Mouse (Mus musculus): ENCODE data around the gene Tgfbr3l. TPM values are rescaled to one million over a fixed set of nuclear protein-coding genes. Genes with fewer than 3 reads are reported as not detected.
A peak's percentile ranks its signal among the peaks of the same experiment; 100 is the strongest.

Gene Tgfbr3l
- polyA plus RNA-seq, 1 experiment from 2014 or later = 4.9 TPM

GRCm38 (mm10) chr8:4256911-4257310 is 8.9 kb downstream of the Tgfbr3l start:
- no peak for ATAC-seq (ENCODE audit: insufficient read depth, low FRiP score)
- Histone ChIP-seq H3K36me3 (ENCODE audit: control insufficient read depth, insufficient read depth, low read length) (peaks cover 9% of the 10 kb centered on the region), H3K4me1 (ENCODE audit: control insufficient read depth, insufficient read depth, low read length) (peaks cover 26% of the 10 kb centered on the region), H3K27me3 (ENCODE audit: control insufficient read depth, insufficient read depth, low read length) (no peaks in the 10 kb centered on the region), H3K9ac (ENCODE audit: low read length) (peak overlapping the region; percentile 80), H3K4me2 (ENCODE audit: low read depth, low read length) (no peak overlapping the region), H3K27ac (ENCODE audit: low read length) (peak overlapping the region; percentile 78), H3K9me3 (replicated peaks; ENCODE audit: control insufficient read depth, low read length) (no peaks in the 10 kb centered on the region), H3K4me3 (replicated peaks; ENCODE audit: low read length) (no peak overlapping the region)
- 46% methylated on average over 4 of the region's 4 CpGs for WGBS

DNA sequence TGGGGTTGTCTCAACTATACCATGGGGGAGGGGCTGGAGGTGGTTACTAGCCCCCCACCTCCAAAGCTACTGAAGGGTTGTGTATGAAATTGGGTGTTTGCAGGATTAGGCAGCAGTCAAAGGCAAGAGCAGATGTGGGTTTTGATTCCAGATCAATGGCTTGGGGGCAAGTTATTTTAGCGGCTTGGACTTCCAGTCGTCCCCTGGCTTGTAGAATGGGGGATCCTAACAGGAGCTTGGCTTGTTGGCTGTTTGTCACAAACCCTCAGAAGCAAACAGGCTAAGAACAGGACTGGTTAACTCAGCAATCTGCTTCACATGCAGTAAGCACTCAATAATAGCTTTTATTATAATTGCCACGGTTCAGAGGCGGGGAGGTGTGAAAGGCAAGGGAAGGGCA is 9.3 kb downstream of the Tgfbr3l start:
- Histone ChIP-seq H3K9ac (ENCODE audit: low read length) (peak overlapping the region; percentile 80), H3K4me1 (ENCODE audit: control insufficient read depth, insufficient read depth, low read length) (peaks cover 24% of the 10 kb centered on the region), H3K4me3 (replicated peaks; ENCODE audit: low read length) (no peak overlapping the region), H3K27ac (ENCODE audit: low read length) (peak overlapping the region; percentile 78), H3K36me3 (ENCODE audit: control insufficient read depth, insufficient read depth, low read length) (peaks cover 9% of the 10 kb centered on the region), H3K9me3 (replicated peaks; ENCODE audit: control insufficient read depth, low read length) (no peaks in the 10 kb centered on the region), H3K4me2 (ENCODE audit: low read depth, low read length) (0 out of 2 replicates have a peak overlapping the region, but pooled peaks have one; percentile 91), H3K27me3 (ENCODE audit: control insufficient read depth, insufficient read depth, low read length) (no peaks in the 10 kb centered on the region)
- no peak for ATAC-seq (ENCODE audit: insufficient read depth, low FRiP score)
- WGBS = 79% methylated on average over 4 of the region's 4 CpGs

DNA sequence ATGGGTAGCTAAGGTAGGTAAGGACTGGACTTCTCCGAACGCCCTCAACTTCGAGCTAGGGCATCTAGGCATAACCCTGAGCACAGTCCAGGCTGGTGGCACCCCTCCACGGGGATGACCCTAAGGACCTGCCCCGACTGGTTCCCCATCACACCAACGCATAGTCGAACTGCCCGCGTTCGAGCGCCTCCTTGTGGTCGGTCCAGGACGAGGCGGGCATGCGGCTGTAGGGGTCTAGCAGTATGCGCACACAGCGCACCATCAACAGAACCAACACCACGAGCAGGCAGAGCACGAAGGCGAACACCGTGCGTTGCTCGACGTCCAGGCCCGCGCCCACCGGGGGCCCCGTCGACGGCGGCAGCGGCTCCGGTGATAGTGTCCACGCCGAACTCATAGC is 10.2 kb downstream of the Tgfbr3l start:
- peak overlapping the region; percentile 80 for H3K9ac ChIP-seq (ENCODE audit: low read length)
- peak overlapping the region; percentile 91 for H3K4me2 ChIP-seq (ENCODE audit: low read depth, low read length)
- peaks cover 21% of the 10 kb centered on the region for H3K4me1 ChIP-seq (ENCODE audit: control insufficient read depth, insufficient read depth, low read length)
- H3K9me3 ChIP-seq (replicated peaks; ENCODE audit: control insufficient read depth, low read length) = no peaks in the 10 kb centered on the region
- H3K27me3 ChIP-seq (ENCODE audit: control insufficient read depth, insufficient read depth, low read length) = no peaks in the 10 kb centered on the region
- H3K27ac ChIP-seq (ENCODE audit: low read length) = peak overlapping the region; percentile 78
- ATAC-seq (ENCODE audit: insufficient read depth, low FRiP score) = peak; percentile 48
- peak overlapping the region; percentile 79 for H3K4me3 ChIP-seq (replicated peaks; ENCODE audit: low read length)
- 3% methylated on average over 33 of the region's 35 CpGs for WGBS
- H3K36me3 ChIP-seq (ENCODE audit: control insufficient read depth, insufficient read depth, low read length) = peaks cover 9% of the 10 kb centered on the region

GRCm38 (mm10) chr8:4258678-4259077 is 10.7 kb downstream of the Tgfbr3l start:
- peak overlapping the region; percentile 91 for H3K4me2 ChIP-seq (ENCODE audit: low read depth, low read length)
- 0% methylated on average over 31 of the region's 32 CpGs for WGBS
- H3K4me3 ChIP-seq (replicated peaks; ENCODE audit: low read length) = peak overlapping the region; percentile 79
- no peaks in the 10 kb centered on the region for H3K27me3 ChIP-seq (ENCODE audit: control insufficient read depth, insufficient read depth, low read length)
- H3K27ac ChIP-seq (ENCODE audit: low read length) = peak overlapping the region; percentile 78
- peak overlapping the region; percentile 80 for H3K9ac ChIP-seq (ENCODE audit: low read length)
- peaks cover 13% of the 10 kb centered on the region for H3K36me3 ChIP-seq (ENCODE audit: control insufficient read depth, insufficient read depth, low read length)
- no peaks in the 10 kb centered on the region for H3K9me3 ChIP-seq (replicated peaks; ENCODE audit: control insufficient read depth, low read length)
- H3K4me1 ChIP-seq (ENCODE audit: control insufficient read depth, insufficient read depth, low read length) = peaks cover 20% of the 10 kb centered on the region
- ATAC-seq (ENCODE audit: insufficient read depth, low FRiP score) = peak; percentile 63

- peak within 1 kb of the TSS; percentile 80 for H3K9ac ChIP-seq (ENCODE audit: low read length)
- ATAC-seq (ENCODE audit: insufficient read depth, low FRiP score) = peak; percentile 94
- WGBS = 6% methylated on average over 30 of the region's 33 CpGs
- H3K27me3 ChIP-seq (ENCODE audit: control insufficient read depth, insufficient read depth, low read length) = no peaks in the 10 kb centered on the region
- H3K4me3 ChIP-seq (replicated peaks; ENCODE audit: low read length) = peak within 1 kb of the TSS; percentile 79
- H3K4me2 ChIP-seq (ENCODE audit: low read depth, low read length) = peak within 1 kb of the TSS; percentile 91
- peak within 1 kb of the TSS; percentile 78 for H3K27ac ChIP-seq (ENCODE audit: low read length)
- H3K36me3 ChIP-seq (ENCODE audit: control insufficient read depth, insufficient read depth, low read length) = peaks cover 13% of the 10 kb centered on the region
- peaks cover 14% of the 10 kb centered on the region for H3K4me1 ChIP-seq (ENCODE audit: control insufficient read depth, insufficient read depth, low read length)
- H3K9me3 ChIP-seq (replicated peaks; ENCODE audit: control insufficient read depth, low read length) = no peaks in the 10 kb centered on the region
Observed at GRCm38 (mm10) chr8:4259125-4259804, 11.3 kb downstream of the Tgfbr3l start, which contains the start of gene Ctxn1. Ctxn1 (minus strand) TSS chr8:4259274.

DNA sequence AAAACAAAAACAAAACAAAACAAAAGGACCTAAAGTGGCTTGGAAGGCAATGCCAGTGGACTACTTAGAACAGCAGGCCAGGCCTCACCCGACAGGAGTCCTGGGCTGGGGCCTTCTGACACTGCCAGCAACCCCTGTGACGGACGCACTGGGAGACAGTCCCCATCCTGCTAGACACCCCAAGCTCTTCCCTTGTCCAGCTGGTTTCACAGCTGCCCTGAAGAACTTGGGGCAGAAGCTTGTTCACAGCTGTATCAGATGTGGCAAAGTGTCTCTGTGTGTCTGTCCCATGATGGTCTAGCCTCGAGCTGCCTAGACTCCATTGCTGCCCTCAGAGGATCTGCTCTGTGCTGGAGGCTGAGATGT is 11.8 kb downstream of the Tgfbr3l start:
- Histone ChIP-seq H3K36me3 (ENCODE audit: control insufficient read depth, insufficient read depth, low read length) (peaks cover 13% of the 10 kb centered on the region), H3K9ac (ENCODE audit: low read length) (peak overlapping the region; percentile 12; the same call in 1 of the 2 replicates), H3K4me3 (replicated peaks; ENCODE audit: low read length) (no peak overlapping the region), H3K4me1 (ENCODE audit: control insufficient read depth, insufficient read depth, low read length) (peaks cover 13% of the 10 kb centered on the region), H3K4me2 (ENCODE audit: low read depth, low read length) (no peak overlapping the region), H3K9me3 (replicated peaks; ENCODE audit: control insufficient read depth, low read length) (no peaks in the 10 kb centered on the region), H3K27me3 (ENCODE audit: control insufficient read depth, insufficient read depth, low read length) (no peaks in the 10 kb centered on the region), H3K27ac (ENCODE audit: low read length) (peak overlapping the region; percentile 78)
- ATAC-seq (ENCODE audit: insufficient read depth, low FRiP score) = no peak
- 90% methylated on average over 4 of the region's 4 CpGs for WGBS

- H3K27ac ChIP-seq (ENCODE audit: low read length) = no peak overlapping the region
- no peak overlapping the region for H3K4me2 ChIP-seq (ENCODE audit: low read depth, low read length)
- H3K9me3 ChIP-seq (replicated peaks; ENCODE audit: control insufficient read depth, low read length) = no peaks in the 10 kb centered on the region
- H3K27me3 ChIP-seq (ENCODE audit: control insufficient read depth, insufficient read depth, low read length) = no peaks in the 10 kb centered on the region
- no peak for ATAC-seq (ENCODE audit: insufficient read depth, low FRiP score)
- H3K4me3 ChIP-seq (replicated peaks; ENCODE audit: low read length) = no peak overlapping the region
- WGBS = 85% methylated on average over 8 of the region's 8 CpGs
- peaks cover 7% of the 10 kb centered on the region for H3K4me1 ChIP-seq (ENCODE audit: control insufficient read depth, insufficient read depth, low read length)
- peaks cover 26% of the 10 kb centered on the region; the same call in 1 of the 2 replicates for H3K36me3 ChIP-seq (ENCODE audit: control insufficient read depth, insufficient read depth, low read length)
- H3K9ac ChIP-seq (ENCODE audit: low read length) = no peak overlapping the region
Observed at GRCm38 (mm10) chr8:4263105-4263791, 15.2 kb downstream of the Tgfbr3l start.

DNA sequence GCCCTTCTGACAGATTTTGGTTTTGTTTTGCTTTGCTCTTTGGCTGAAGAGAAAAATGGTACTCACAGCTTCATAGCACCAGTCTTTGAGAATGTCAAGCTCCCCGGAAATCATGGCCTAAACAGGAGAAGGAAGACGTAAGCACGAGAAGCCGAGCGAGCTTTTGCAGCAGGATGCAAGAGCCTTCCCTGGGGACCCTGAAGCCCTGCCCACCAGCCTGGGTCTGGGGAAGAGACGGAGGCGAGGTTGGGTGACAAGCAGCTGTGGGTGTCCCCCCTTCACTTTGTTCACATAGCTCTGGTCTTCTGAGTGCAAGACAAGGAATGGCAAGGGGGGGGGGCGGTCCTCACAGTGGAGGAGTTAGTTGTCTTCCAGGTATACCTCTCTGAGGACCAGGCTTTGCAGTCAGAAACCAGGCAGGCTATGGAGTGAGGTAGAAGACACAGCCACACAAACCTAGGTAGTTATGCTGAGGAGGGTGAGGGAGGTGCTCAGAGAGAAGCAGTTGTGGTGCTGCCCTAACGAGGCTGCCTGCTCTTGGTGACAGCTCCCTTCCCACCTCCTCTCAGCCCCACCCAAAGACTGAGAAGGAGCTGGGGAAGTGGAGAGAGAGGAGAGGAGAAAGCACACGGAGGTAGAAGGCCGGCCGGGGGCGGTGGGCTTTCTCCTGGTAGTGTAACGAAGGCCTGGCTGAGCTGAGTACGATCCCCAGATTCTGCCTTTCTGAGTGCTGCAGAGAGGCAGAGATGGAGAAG is 17.3 kb downstream of the Tgfbr3l start:
- ATAC-seq (ENCODE audit: insufficient read depth, low FRiP score) = no peak
- Histone ChIP-seq H3K4me3 (replicated peaks; ENCODE audit: low read length) (no peak overlapping the region), H3K4me1 (ENCODE audit: control insufficient read depth, insufficient read depth, low read length) (no peaks in the 10 kb centered on the region), H3K36me3 (ENCODE audit: control insufficient read depth, insufficient read depth, low read length) (peaks cover 27% of the 10 kb centered on the region; the same call in 1 of the 2 replicates), H3K27me3 (ENCODE audit: control insufficient read depth, insufficient read depth, low read length) (no peaks in the 10 kb centered on the region), H3K9ac (ENCODE audit: low read length) (no peak overlapping the region), H3K27ac (ENCODE audit: low read length) (no peak overlapping the region), H3K4me2 (ENCODE audit: low read depth, low read length) (no peak overlapping the region), H3K9me3 (replicated peaks; ENCODE audit: control insufficient read depth, low read length) (no peaks in the 10 kb centered on the region)
- WGBS = 91% methylated on average over 15 of the region's 15 CpGs

GRCm38 (mm10) chr8:4267627-4268026 is 19.6 kb downstream of the Tgfbr3l start:
- H3K4me1 ChIP-seq (ENCODE audit: control insufficient read depth, insufficient read depth, low read length) = no peaks in the 10 kb centered on the region
- 74% methylated on average over 15 of the region's 15 CpGs for WGBS
- no peak overlapping the region for H3K27ac ChIP-seq (ENCODE audit: low read length)
- no peak overlapping the region for H3K4me3 ChIP-seq (replicated peaks; ENCODE audit: low read length)
- peak; percentile 29; the same call in 1 of the 2 replicates for ATAC-seq (ENCODE audit: insufficient read depth, low FRiP score)
- no peak overlapping the region for H3K9ac ChIP-seq (ENCODE audit: low read length)
- H3K36me3 ChIP-seq (ENCODE audit: control insufficient read depth, insufficient read depth, low read length) = peaks cover 28% of the 10 kb centered on the region; the same call in 1 of the 2 replicates
- no peak overlapping the region for H3K4me2 ChIP-seq (ENCODE audit: low read depth, low read length)
- H3K9me3 ChIP-seq (replicated peaks; ENCODE audit: control insufficient read depth, low read length) = no peaks in the 10 kb centered on the region
- no peaks in the 10 kb centered on the region for H3K27me3 ChIP-seq (ENCODE audit: control insufficient read depth, insufficient read depth, low read length)

Measured in stomach, embryonic 16.5 days (tissue).